Mouse (Mus musculus): ENCODE data around the gene Erich4.
"Not testable (repeated sequence)": the region's sequence is repeated elsewhere in the genome, so short reads cannot be mapped to it uniquely, and the experiment has no call there.

Gene Erich4

DNA sequence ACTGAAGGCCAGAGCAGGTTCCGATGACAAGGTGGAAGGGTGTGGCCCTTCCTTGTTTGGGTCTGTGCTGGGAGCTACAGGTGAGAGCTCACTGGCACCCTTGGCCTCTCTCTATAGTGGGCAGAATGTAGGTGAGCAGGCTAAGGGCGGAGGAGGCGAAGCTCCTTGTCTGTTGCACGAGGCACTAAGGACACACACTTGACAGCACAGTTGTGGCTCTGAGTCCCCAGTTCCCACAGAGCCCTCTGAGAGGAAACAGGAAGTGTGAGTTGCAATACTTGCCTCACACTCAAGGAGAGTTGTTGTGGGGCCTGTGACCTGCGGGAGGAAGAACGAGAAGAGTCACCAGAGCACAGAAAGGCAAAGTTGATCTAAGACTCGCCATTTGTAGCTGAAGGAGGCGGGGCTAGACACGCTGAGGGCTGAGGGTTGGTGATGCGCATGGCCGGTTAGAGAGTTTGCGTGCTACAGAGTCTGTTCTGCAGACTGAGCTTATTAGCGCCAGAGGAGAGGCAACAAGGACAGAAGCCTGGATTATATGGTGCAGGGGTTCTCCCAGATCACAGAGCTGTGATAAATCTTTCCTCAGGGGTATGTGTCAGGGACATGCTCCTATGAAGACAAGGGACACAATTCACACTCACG is 38.8 kb downstream of the Erich4 start:
- DNase-seq (ENCODE audit: low spot score in 2 of 2), result not testable (repeated sequence)

DNA sequence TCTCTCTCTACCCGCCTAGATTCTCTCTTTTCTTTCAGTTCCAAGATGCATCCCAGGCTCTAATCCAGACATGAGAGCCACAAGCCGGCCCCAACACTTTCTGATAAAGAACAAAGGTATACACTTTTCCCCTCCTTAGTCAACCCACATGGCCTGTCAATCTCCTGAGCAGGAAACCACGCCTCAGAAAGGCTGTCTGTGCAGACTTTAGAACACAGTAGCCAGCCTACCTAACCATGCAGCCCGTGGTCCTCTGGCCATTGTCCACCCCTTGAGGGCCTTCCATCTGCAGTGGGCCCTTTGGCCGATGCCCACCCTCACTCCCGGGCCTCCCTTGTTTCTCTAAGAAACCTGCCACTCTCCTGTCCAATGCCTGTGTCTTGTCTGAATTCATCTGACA is 39.4 kb downstream of the Erich4 start:
- not testable (repeated sequence) for DNase-seq (ENCODE audit: low spot score in 2 of 2)

DNA sequence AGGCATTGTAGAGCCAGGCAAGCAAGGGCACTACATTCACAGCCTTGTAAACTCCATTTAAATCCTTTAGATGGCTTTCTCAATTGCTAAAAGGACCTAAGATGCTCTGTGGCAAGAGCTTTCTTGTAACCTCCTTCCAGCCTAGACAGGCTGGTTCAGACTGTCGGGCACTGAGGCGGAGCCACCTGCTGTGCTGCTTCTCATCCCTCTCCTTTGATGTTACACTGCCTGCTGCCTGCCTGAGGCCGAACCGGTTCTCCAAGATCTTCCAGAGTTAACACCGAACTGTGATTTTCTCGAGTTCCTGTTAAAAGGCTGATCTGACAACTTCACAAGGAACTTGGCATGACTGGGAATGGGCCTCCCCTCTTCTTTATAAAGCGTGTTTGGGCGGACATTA is 39.8 kb downstream of the Erich4 start:
- DNase-seq (ENCODE audit: low spot score in 2 of 2), result no peak

DNA sequence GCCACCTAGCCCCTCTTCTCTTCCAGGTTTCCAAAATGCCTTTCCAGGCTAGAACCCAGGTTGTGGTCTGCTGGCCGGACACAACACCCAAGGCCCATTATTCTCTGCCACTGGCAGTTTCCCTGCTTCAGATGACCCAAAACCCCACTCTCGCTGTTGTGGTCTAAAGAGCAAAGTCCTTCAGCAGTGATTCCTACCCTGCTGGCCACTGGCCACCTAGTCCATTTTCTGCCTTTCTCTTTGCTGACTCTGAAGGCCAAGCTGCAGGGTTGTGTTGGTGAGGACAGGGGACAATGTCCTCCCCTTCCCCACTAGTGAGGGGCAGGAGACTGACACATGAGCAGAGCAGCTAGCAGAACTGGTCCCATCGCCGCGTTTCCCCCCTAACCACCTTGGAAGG is 40.6 kb downstream of the Erich4 start:
- DNase-seq (ENCODE audit: low spot score in 2 of 2), result no peak

DNA sequence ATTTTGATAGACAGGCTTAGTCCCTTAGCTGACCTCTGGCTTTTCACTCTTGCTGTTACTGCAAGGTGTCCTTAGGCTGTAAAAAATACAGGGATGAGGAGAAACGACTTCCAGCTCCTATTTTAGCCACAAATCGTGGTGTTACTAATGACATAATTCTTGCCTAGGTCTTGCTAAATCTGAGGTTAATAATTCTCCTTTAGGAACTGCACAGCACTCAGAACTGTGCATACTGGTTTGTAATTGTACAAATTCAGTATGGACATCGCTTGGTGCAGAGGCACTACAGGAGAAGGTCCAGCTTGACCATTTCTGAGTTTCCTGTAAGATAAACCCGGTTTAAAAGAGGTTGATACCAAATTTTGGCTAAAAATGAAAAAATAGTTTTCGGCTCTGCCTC is 41.9 kb downstream of the Erich4 start:
- DNase-seq (ENCODE audit: low spot score in 2 of 2), result not testable (repeated sequence)

DNA sequence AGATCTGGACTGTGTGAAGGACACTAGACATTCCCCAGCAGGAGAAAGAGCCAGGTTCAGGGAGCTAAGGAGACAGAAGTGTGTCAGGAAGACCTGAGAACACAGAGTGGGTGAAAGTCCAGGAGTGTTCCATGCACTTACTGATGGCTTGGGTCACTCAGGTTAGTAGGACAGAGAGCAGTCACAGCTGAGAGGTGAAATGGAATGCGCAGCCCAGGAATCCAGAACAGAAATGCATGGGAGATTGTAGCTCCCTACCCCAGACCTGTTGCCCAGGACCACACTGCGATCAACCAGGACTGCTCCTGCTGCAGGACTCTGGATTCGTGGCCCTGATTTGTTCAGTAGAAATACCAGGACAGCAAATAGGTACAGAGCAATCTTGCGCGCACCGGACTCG is 47.0 kb downstream of the Erich4 start:
- no peak for DNase-seq (ENCODE audit: low spot score in 2 of 2)

Measured in frontal cortex, postnatal 36 days (tissue).